Mouse (Mus musculus) CH12.LX (cell line): Measurements from ENCODE around the gene Sirt5.
A peak's percentile ranks its signal among the peaks of the same experiment; 100 is the strongest.

ENCODE experiments used
- CTCF ChIP-seq, 2 experiments: IDR thresholded peaks in 1 of 2; conservative IDR thresholded peaks in 1 of 2; 2 replicates each; pipeline ENCODE4 v1.5.1; 2011 to 2012; ENCODE audit warnings: low read depth in 2 of 2, low read length in 2 of 2, improper control_type of control experiment in 1 of 2, inconsistent platforms in 1 of 2, mild to moderate bottlenecking in 1 of 2, moderate library complexity in 1 of 2
- ETS1 ChIP-seq: conservative IDR thresholded peaks from 2 replicates; pipeline ENCODE4 v1.6.1; 2012; ENCODE audit warnings: low read depth, mild to moderate bottlenecking, inconsistent platforms, low read length, improper control_type of control experiment, moderate library complexity
- GABPA ChIP-seq: IDR thresholded peaks from 2 replicates; pipeline ENCODE4 v1.6.1; 2012; ENCODE audit warnings: low read depth, low read length, improper control_type of control experiment, inconsistent platforms; ENCODE audit not compliant: insufficient replicate concordance
- KAT2A ChIP-seq: IDR thresholded peaks from 2 replicates; pipeline ENCODE4 v1.6.1; 2012; ENCODE audit warnings: low read length, improper control_type of control experiment, inconsistent platforms; ENCODE audit not compliant: insufficient replicate concordance
- NRF1 ChIP-seq: IDR thresholded peaks from 2 replicates; pipeline ENCODE4 v1.6.1; 2014; ENCODE audit warnings: low read depth, mild to moderate bottlenecking, inconsistent platforms, low read length, improper control_type of control experiment, moderate library complexity
- POLR2A ChIP-seq: IDR thresholded peaks from 2 replicates; pipeline ENCODE4 v1.6.1; 2011; ENCODE audit warnings: low read depth, mild to moderate bottlenecking, improper control_type of control experiment, low read length
- POLR2AphosphoS2 ChIP-seq: IDR thresholded peaks from 2 replicates; pipeline ENCODE4 v1.6.1; 2011; ENCODE audit warnings: low read depth, low read length, improper control_type of control experiment
- RAD21 ChIP-seq: IDR thresholded peaks from 2 replicates; pipeline ENCODE4 v1.6.1; 2011; ENCODE audit warnings: low read depth, mild to moderate bottlenecking, low read length, improper control_type of control experiment, moderate library complexity
- RCOR1 ChIP-seq: conservative IDR thresholded peaks from 2 replicates; pipeline ENCODE4 v1.6.1; 2012; ENCODE audit warnings: low read depth, mild to moderate bottlenecking, inconsistent platforms, low read length, improper control_type of control experiment
- TBP ChIP-seq: conservative IDR thresholded peaks from 2 replicates; pipeline ENCODE4 v1.6.1; 2011; ENCODE audit warnings: low read depth, low read length, improper control_type of control experiment
- TCF12 ChIP-seq: IDR thresholded peaks from 2 replicates; pipeline ENCODE4 v1.6.1; 2014; ENCODE audit warnings: low read depth, mild to moderate bottlenecking, inconsistent platforms, low read length, improper control_type of control experiment
- USF2 ChIP-seq: conservative IDR thresholded peaks from 2 replicates; pipeline ENCODE4 v1.6.1; 2011; ENCODE audit warnings: low read depth, low read length, improper control_type of control experiment
- ZC3H11A ChIP-seq: IDR thresholded peaks from 2 replicates; pipeline ENCODE4 v1.6.1; 2012; ENCODE audit warnings: low read depth, mild to moderate bottlenecking, inconsistent platforms, low read length, improper control_type of control experiment
- ZNF384 ChIP-seq: IDR thresholded peaks from 2 replicates; pipeline ENCODE4 v1.6.1; 2012; ENCODE audit warnings: low read depth, low read length, improper control_type of control experiment, inconsistent platforms

GRCm38 (mm10) chr13:43444717-43445116, 79.4 kb downstream of the Sirt5 start:
- TF ChIP-seq GABPA: no peak
- TF ChIP-seq CTCF (conservative IDR thresholded peaks at IDR 0.05 in 1 of 2, IDR thresholded peaks at IDR 0.05 in 1 of 2; ENCODE audit: low read depth in 2 of 2, low read length in 2 of 2): no peak
- no peak for TF ChIP-seq TBP
- no peak for TF ChIP-seq POLR2AphosphoS2
- TF ChIP-seq RCOR1: no peak
- TF ChIP-seq POLR2A: no peak
- no peak for TF ChIP-seq NRF1
- TF ChIP-seq RAD21: no peak
- TF ChIP-seq ETS1: peak; percentile 54; the same call in 1 of the 2 replicates
- TF ChIP-seq ZC3H11A: no peak
- TF ChIP-seq KAT2A: no peak
- TF ChIP-seq ZNF384: peak; percentile 87
- no peak for TF ChIP-seq USF2
- TF ChIP-seq TCF12: no peak
